Mouse (Mus musculus): ENCODE results near the gene Farp1.

- TF ChIP-seq CTCF (IDR thresholded peaks at IDR 0.05) (no peak), POLR2A (IDR thresholded peaks at IDR 0.05; ENCODE audit: insufficient read depth, low read depth, low read length) (no peak)
These were observed 245.8 kb downstream of the Farp1 start for GRCm38 (mm10) chr14:121280601-121281335.

All from heart, adult 2 months (tissue).